Mouse (Mus musculus): Measurements from ENCODE around the gene N4bp2l2.

DNA sequence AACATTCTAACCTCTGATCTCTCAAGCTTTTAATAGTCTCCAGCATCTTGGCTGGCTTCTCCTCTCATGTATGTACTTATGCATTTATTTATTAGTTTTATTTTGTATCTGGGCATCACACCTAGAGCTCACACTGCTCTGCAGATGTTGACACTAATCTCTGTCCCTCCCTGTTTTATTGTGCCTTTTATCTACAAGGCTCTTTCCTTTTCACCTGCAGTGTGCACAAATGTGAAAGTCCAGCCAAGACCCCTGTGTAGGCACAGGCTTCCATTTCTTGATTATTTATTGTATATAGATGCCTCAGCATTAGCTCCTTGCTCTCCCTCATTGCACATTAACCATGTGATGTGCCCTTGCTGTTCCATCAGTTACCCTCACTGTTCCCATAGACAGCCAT, 104.6 kb downstream of the N4bp2l2 start:
- TF ChIP-seq POLR2A (IDR thresholded peaks at IDR 0.05; ENCODE audit: low read depth, low read length) = no peak
- no peak for TF ChIP-seq CTCF (conservative IDR thresholded peaks at IDR 0.05; ENCODE audit: insufficient read depth, insufficient read length, low read depth, low read length)
